Mouse (Mus musculus) embryonic facial prominence, embryonic 14.5 days (tissue): Measurements from ENCODE around the gene Tbc1d30. TPM values are rescaled to one million over a fixed set of nuclear protein-coding genes. Genes with fewer than 3 reads are reported as not detected.
A peak's percentile ranks its signal among the peaks of the same experiment; 100 is the strongest.

ENCODE experiments used
- ATAC-seq: fragments of 200-750 bp; cut with Nextera tagmentation; 2 replicates; pipeline ENCODE4 v1.8.0; 2017; ENCODE audit warnings: low read depth, moderate number of reproducible peaks, moderate TSS enrichment
- DNase-seq: peaks from one replicate; pipeline ENCODE4 v3.0.0-alpha.2; 2015; ENCODE audit warnings: low spot score
- H3K27ac ChIP-seq: fragments of 300-500 bp; sonication (generic); replicated peaks from 2 replicates; pipeline ENCODE4 v1.5.1; 2014; ENCODE audit warnings: low read depth, mild to moderate bottlenecking, low read length, moderate library complexity
- H3K27me3 ChIP-seq: fragments of 300-500 bp; sonication (generic); replicated peaks from 2 replicates; pipeline ENCODE4 v1.6.1; 2014; ENCODE audit warnings: low read length; ENCODE audit not compliant: control insufficient read depth, insufficient read depth
- H3K36me3 ChIP-seq: fragments of 300-500 bp; sonication (generic); 2 replicates; pipeline ENCODE4 v1.6.1; 2014; ENCODE audit warnings: low read length, mixed read lengths; ENCODE audit not compliant: control insufficient read depth, insufficient read depth
- H3K4me1 ChIP-seq: fragments of 300-500 bp; sonication (generic); 2 replicates; pipeline ENCODE4 v1.6.1; 2014; ENCODE audit warnings: antibody characterized with exemption, low read length; ENCODE audit not compliant: control insufficient read depth, insufficient read depth
- H3K4me2 ChIP-seq: fragments of 300-500 bp; sonication (generic); 2 replicates; pipeline ENCODE4 v1.6.1; 2014; ENCODE audit warnings: low read depth, mild to moderate bottlenecking, low read length, moderate library complexity, mixed read lengths
- H3K4me3 ChIP-seq: fragments of 300-500 bp; sonication (generic); 2 replicates; pipeline ENCODE4 v1.5.1; 2014; ENCODE audit warnings: low read depth, mild to moderate bottlenecking, low read length
- H3K9ac ChIP-seq: fragments of 300-500 bp; sonication (generic); 2 replicates; pipeline ENCODE4 v1.6.1; 2014; ENCODE audit warnings: low read depth, mild to moderate bottlenecking, low read length, moderate library complexity, mixed read lengths
- H3K9me3 ChIP-seq: fragments of 300-500 bp; sonication (generic); 2 replicates; pipeline ENCODE4 v1.6.1; 2016; ENCODE audit warnings: low read length; ENCODE audit not compliant: control insufficient read depth
- WGBS: fragments of 180-500 bp; shearing (Covaris S2); extraction: QIAGEN DNeasy Blood & Tissue Kit; methylation state at CpG from one replicate; pipeline ENCODE4 v1.1.7; 2014; 5-methylcytosine and 5-hydroxymethylcytosine counted together
- polyA plus RNA-seq: library from polyadenylated mRNA; unstranded; fragments of >200 nt; fragmentation: Nextera tagmentation; extraction: Ambion mirVana; gene quantifications from 2 replicates; pipeline ENCODE4 v1.2.1, GENCODE M21; 2014

Tbc1d30 gene
- polyA plus RNA-seq, 1 experiment from 2014 or later = 2.2 TPM

DNA sequence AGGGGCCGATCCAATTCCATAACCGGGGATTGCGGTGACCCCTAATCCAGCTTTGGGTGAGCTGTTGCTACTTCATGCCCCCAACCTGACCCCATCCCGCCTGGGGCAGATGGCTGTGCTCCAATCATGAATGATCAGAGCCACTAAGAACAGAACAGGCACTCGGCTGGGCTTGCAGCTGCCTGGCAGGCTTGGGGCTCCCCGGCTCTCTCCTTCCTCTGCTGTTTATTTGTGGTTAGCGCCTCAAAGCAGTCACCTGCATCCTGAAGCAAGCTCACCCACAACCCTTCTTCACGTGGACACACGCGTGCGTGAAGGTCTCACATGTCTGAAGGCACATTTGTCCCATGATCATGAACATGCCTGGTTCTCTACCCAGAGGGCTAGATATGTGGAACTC is 68.6 kb downstream of the Tbc1d30 start:
- no peak overlapping the region for H3K4me3 ChIP-seq
- H3K9ac ChIP-seq = 0 out of 2 replicates have a peak overlapping the region, but pooled peaks have one; percentile 19
- H3K9me3 ChIP-seq = no peaks in the 10 kb centered on the region
- no peaks in the 10 kb centered on the region for H3K27me3 ChIP-seq
- H3K4me1 ChIP-seq = no peaks in the 10 kb centered on the region
- DNase-seq (no peak), ATAC-seq (no peak)
- no peak overlapping the region for H3K4me2 ChIP-seq
- H3K36me3 ChIP-seq = no peaks in the 10 kb centered on the region
- no peak overlapping the region for H3K27ac ChIP-seq
- 54% methylated on average over 11 of the region's 11 CpGs for WGBS

DNA sequence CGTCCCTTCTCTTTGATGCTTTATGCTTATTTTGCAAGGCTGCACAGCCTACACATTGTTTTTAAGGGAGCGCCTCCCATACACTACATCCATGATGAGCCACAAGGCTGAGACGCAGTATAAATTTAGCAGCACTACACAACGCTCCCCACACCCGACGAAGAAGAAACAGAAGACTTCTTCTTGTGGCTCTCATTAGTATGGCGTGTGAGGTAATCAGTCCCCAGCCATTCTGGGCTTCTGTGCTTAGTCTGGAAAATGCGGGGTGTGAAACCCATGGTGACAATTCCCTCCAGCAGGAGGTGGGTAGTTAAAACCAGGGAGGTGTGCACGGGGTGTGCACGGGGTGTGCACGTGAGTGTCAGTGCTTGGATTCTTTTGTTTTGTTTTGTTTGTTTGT is 70.1 kb downstream of the Tbc1d30 start:
- Histone ChIP-seq H3K36me3 (no peaks in the 10 kb centered on the region), H3K9ac (no peak overlapping the region), H3K4me1 (no peaks in the 10 kb centered on the region), H3K27ac (no peak overlapping the region), H3K4me3 (no peak overlapping the region), H3K27me3 (no peaks in the 10 kb centered on the region), H3K4me2 (no peak overlapping the region), H3K9me3 (no peaks in the 10 kb centered on the region)
- ATAC-seq (no peak), DNase-seq (no peak)
- WGBS = 79% methylated on average over 11 of the region's 11 CpGs

GRCm38 (mm10) chr10:121277022-121277471 is 74.0 kb downstream of the Tbc1d30 start:
- Histone ChIP-seq H3K4me2 (no peak overlapping the region), H3K4me1 (no peaks in the 10 kb centered on the region), H3K36me3 (no peaks in the 10 kb centered on the region), H3K27ac (no peak overlapping the region), H3K9ac (no peak overlapping the region), H3K4me3 (no peak overlapping the region), H3K9me3 (peaks cover 3% of the 10 kb centered on the region; the same call in 1 of the 2 replicates), H3K27me3 (no peaks in the 10 kb centered on the region)
- ATAC-seq = no peak
- DNase-seq = no peak
- WGBS = 69% methylated on average over 2 of the region's 2 CpGs

- WGBS = 71% methylated on average over 1 of the region's 1 CpGs
- no peak overlapping the region for H3K4me2 ChIP-seq
- peaks cover 3% of the 10 kb centered on the region; the same call in 1 of the 2 replicates for H3K9me3 ChIP-seq
- no peaks in the 10 kb centered on the region for H3K4me1 ChIP-seq
- H3K27ac ChIP-seq = no peak overlapping the region
- ATAC-seq (no peak), DNase-seq (no peak)
- no peak overlapping the region for H3K4me3 ChIP-seq
- no peak overlapping the region for H3K9ac ChIP-seq
- H3K36me3 ChIP-seq = no peaks in the 10 kb centered on the region
- H3K27me3 ChIP-seq = no peaks in the 10 kb centered on the region
Measured at GRCm38 (mm10) chr10:121274964-121275363, 76.1 kb downstream of the Tbc1d30 start.

GRCm38 (mm10) chr10:121271002-121271401 is 80.1 kb downstream of the Tbc1d30 start:
- H3K27ac ChIP-seq = no peak overlapping the region
- ATAC-seq (no peak), DNase-seq (no peak)
- no peaks in the 10 kb centered on the region for H3K36me3 ChIP-seq
- H3K27me3 ChIP-seq = no peaks in the 10 kb centered on the region
- H3K9me3 ChIP-seq = peaks cover 3% of the 10 kb centered on the region; the same call in 1 of the 2 replicates
- no peak overlapping the region for H3K9ac ChIP-seq
- no peaks in the 10 kb centered on the region for H3K4me1 ChIP-seq
- 81% methylated on average over 8 of the region's 8 CpGs for WGBS
- no peak overlapping the region for H3K4me3 ChIP-seq
- H3K4me2 ChIP-seq = no peak overlapping the region

DNA sequence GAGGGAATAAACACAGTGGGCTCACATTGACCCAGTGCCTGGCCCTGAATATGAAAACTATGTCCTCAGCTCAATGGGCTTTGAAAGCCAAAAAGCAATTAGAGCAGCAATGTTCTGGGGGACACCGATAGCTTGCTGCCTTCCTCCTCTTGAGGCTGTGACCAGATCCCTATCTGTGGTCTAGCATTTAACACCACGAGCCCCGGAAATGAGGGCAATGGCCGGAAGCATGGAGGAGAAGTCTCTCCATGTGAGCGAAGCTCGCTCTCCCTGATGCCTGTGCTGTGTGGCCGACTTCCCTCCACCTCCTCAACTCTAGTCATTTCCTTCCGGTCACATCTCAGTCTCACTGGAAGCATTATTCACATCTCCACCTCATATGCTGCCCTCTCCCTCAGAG is 82.3 kb downstream of the Tbc1d30 start:
- no peaks in the 10 kb centered on the region for H3K4me1 ChIP-seq
- 86% methylated on average over 8 of the region's 8 CpGs for whole genome bisulfite sequencing
- H3K9me3 ChIP-seq = no peaks in the 10 kb centered on the region
- DNase-seq (no peak), ATAC-seq (no peak)
- H3K27ac ChIP-seq = no peak overlapping the region
- no peaks in the 10 kb centered on the region for H3K36me3 ChIP-seq
- no peaks in the 10 kb centered on the region for H3K27me3 ChIP-seq
- no peak overlapping the region for H3K4me2 ChIP-seq
- H3K4me3 ChIP-seq = no peak overlapping the region
- H3K9ac ChIP-seq = no peak overlapping the region

- Histone ChIP-seq H3K4me3 (no peak overlapping the region), H3K4me1 (no peaks in the 10 kb centered on the region), H3K27me3 (no peaks in the 10 kb centered on the region), H3K27ac (no peak overlapping the region), H3K4me2 (no peak overlapping the region), H3K36me3 (no peaks in the 10 kb centered on the region), H3K9ac (no peak overlapping the region), H3K9me3 (no peaks in the 10 kb centered on the region)
- ATAC-seq (no peak), DNase-seq (no peak)
- WGBS = 71% methylated on average over 7 of the region's 7 CpGs
Measured at GRCm38 (mm10) chr10:121264204-121264575, 86.9 kb downstream of the Tbc1d30 start.

- H3K9ac ChIP-seq = no peak overlapping the region
- no peaks in the 10 kb centered on the region for H3K36me3 ChIP-seq
- no peak overlapping the region for H3K4me3 ChIP-seq
- 86% methylated on average over 21 of the region's 21 CpGs for WGBS
- no peak overlapping the region for H3K27ac ChIP-seq
- no peaks in the 10 kb centered on the region for H3K27me3 ChIP-seq
- ATAC-seq = no peak
- no peak overlapping the region for H3K4me2 ChIP-seq
- H3K9me3 ChIP-seq = no peaks in the 10 kb centered on the region
- no peaks in the 10 kb centered on the region for H3K4me1 ChIP-seq
- no peak for DNase-seq
Measured at GRCm38 (mm10) chr10:121263520-121264203, 87.4 kb downstream of the Tbc1d30 start.

DNA sequence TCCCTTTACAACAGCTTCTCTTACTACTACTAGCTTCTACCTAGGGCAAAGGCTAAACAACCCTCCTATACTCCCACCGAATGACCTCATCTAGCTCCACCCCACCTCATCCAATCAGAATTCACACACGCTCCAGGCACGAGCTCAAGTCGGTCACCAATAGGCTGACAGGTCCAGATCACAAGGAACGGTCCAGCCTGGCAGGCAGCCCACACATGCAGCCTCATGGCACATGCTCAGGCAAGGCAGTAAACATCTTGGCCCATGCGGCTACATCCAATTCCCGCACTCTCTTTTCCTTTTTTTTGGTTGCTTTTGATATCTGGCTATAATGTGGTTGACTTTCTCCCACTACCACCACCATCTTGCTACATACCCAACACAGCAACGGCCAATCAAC is 88.9 kb downstream of the Tbc1d30 start:
- Histone ChIP-seq H3K36me3 (no peaks in the 10 kb centered on the region), H3K27me3 (no peaks in the 10 kb centered on the region), H3K4me1 (no peaks in the 10 kb centered on the region), H3K4me2 (no peak overlapping the region), H3K4me3 (no peak overlapping the region), H3K27ac (no peak overlapping the region), H3K9ac (no peak overlapping the region), H3K9me3 (no peaks in the 10 kb centered on the region)
- DNase-seq (no peak), ATAC-seq (no peak)
- WGBS = 92% methylated on average over 8 of the region's 8 CpGs
